Comparison of ENCODE assay signal across 22 mouse cellular contexts in genomic region chr2:71302156-71302663, GRCm38 (mm10).
A peak's percentile ranks its signal among the peaks of the same experiment; 100 is the strongest.
DNase-seq lines count a peak whose midpoint lies in the region; ATAC-seq lines count a peak whose summit lies in the region.
"Had no signal": no experiment of that assay in that cellular context is flagged by ENCODE, and none has a peak within 500 bp of the region (broad histone marks: within the 10 kb centered on the region; RNA-seq: fewer than 3 reads in every experiment).

No protein-coding gene starts in this region.

- no peak overlapping the region for H3K4me2 ChIP-seq in forebrain, embryonic 13.5 days
- H3K4me2 ChIP-seq in forebrain, embryonic 11.5 days (ENCODE audit: low read depth, low read length, severe bottlenecking): no peak overlapping the region
- no peak overlapping the region for H3K4me2 ChIP-seq in hindbrain, embryonic 16.5 days (ENCODE audit: low read length)
- H3K4me2 ChIP-seq in hindbrain, embryonic 11.5 days (replicated peaks; ENCODE audit: low read depth, low read length): no peak overlapping the region
- no peak overlapping the region for H3K4me2 ChIP-seq in kidney, embryonic 15.5 days
- H3K4me2 ChIP-seq in lung, embryonic 15.5 days: no peak overlapping the region
- H3K4me2 ChIP-seq: embryonic facial prominence, embryonic 12.5 days; heart, embryonic 12.5 days; hindbrain, embryonic 13.5 days had no signal

- H3K27me3 ChIP-seq in forebrain, embryonic 13.5 days: no peaks in the 10 kb centered on the region
- no peaks in the 10 kb centered on the region for H3K27me3 ChIP-seq in forebrain, embryonic 11.5 days (ENCODE audit: control insufficient read depth, insufficient read depth, low read length)
- no peaks in the 10 kb centered on the region for H3K27me3 ChIP-seq in hindbrain, embryonic 16.5 days (replicated peaks; ENCODE audit: control insufficient read depth, insufficient read depth, low read length)
- H3K27me3 ChIP-seq in hindbrain, embryonic 11.5 days (ENCODE audit: control insufficient read depth, insufficient read depth, low read length): no peaks in the 10 kb centered on the region
- H3K27me3 ChIP-seq in kidney, embryonic 15.5 days: no peaks in the 10 kb centered on the region
- H3K27me3 ChIP-seq in lung, embryonic 15.5 days: no peaks in the 10 kb centered on the region
- H3K27me3 ChIP-seq: embryonic facial prominence, embryonic 12.5 days; heart, embryonic 12.5 days; hindbrain, embryonic 13.5 days had no signal

- DNase-seq in forebrain, embryonic 11.5 days (ENCODE audit: low spot score): no peak
- no peak for DNase-seq in hindbrain, embryonic 11.5 days (ENCODE audit: low spot score)
- DNase-seq in kidney, adult 9 months: peak; percentile 62
- DNase-seq in lung, adult 18-20 months: no peak
- DNase-seq: adrenal gland, adult 8-10 months; adrenal gland, postnatal 36 days; B cell, adult 2 months; cerebellum, adult 11-12 months; cerebellum, adult 9-10 months; cerebellum, postnatal 25 days; forebrain, postnatal 0 days; gastrocnemius, postnatal 14 days; heart, postnatal 36 days had no signal

- H3K4me3 ChIP-seq in forebrain, embryonic 13.5 days: no peak overlapping the region
- H3K4me3 ChIP-seq in forebrain, embryonic 11.5 days (ENCODE audit: low read depth, low read length): no peak overlapping the region
- H3K4me3 ChIP-seq in hindbrain, embryonic 16.5 days (ENCODE audit: low read length): no peak overlapping the region
- H3K4me3 ChIP-seq in hindbrain, embryonic 11.5 days (ENCODE audit: low read depth, low read length): no peak overlapping the region
- no peak overlapping the region for H3K4me3 ChIP-seq in kidney, embryonic 15.5 days (replicated peaks)
- H3K4me3 ChIP-seq in lung, embryonic 15.5 days: no peak overlapping the region
- H3K4me3 ChIP-seq: embryonic facial prominence, embryonic 12.5 days; heart, embryonic 12.5 days; hindbrain, embryonic 13.5 days had no signal

- peak overlapping the region; percentile 40; the same call in 1 of the 2 replicates for H3K27ac ChIP-seq in forebrain, embryonic 13.5 days
- H3K27ac ChIP-seq in forebrain, embryonic 11.5 days (ENCODE audit: low read depth, low read length): no peak overlapping the region
- H3K27ac ChIP-seq in hindbrain, embryonic 16.5 days (ENCODE audit: low read depth, low read length): no peak overlapping the region
- no peak overlapping the region for H3K27ac ChIP-seq in hindbrain, embryonic 11.5 days (ENCODE audit: low read depth, low read length)
- H3K27ac ChIP-seq in kidney, embryonic 15.5 days: no peak overlapping the region
- H3K27ac ChIP-seq in lung, embryonic 15.5 days: peak overlapping the region; percentile 48; the same call in 1 of the 2 replicates
- H3K27ac ChIP-seq: embryonic facial prominence, embryonic 12.5 days had no signal

- WGBS in forebrain, embryonic 13.5 days: 52% methylated on average over 3 of the region's 3 CpGs
- WGBS in forebrain, embryonic 11.5 days: 78% methylated on average over 3 of the region's 3 CpGs
- 64% methylated on average over 3 of the region's 3 CpGs for WGBS in hindbrain, embryonic 16.5 days
- 76% methylated on average over 3 of the region's 3 CpGs for WGBS in hindbrain, embryonic 11.5 days
- WGBS in kidney, embryonic 15.5 days: 75% methylated on average over 3 of the region's 3 CpGs
- WGBS in lung, embryonic 15.5 days: 58% methylated on average over 3 of the region's 3 CpGs

- peaks cover 45% of the 10 kb centered on the region for H3K4me1 ChIP-seq in forebrain, embryonic 13.5 days
- H3K4me1 ChIP-seq in forebrain, embryonic 11.5 days (replicated peaks; ENCODE audit: control insufficient read depth, insufficient read depth, low read length): peaks cover 4% of the 10 kb centered on the region; the same call in 1 of the 2 replicates
- H3K4me1 ChIP-seq in hindbrain, embryonic 16.5 days (ENCODE audit: control insufficient read depth, insufficient read depth, low read depth, low read length): peaks cover 2% of the 10 kb centered on the region; the same call in 1 of the 2 replicates
- no peaks in the 10 kb centered on the region for H3K4me1 ChIP-seq in hindbrain, embryonic 11.5 days (replicated peaks; ENCODE audit: control insufficient read depth, insufficient read depth, low read length)
- H3K4me1 ChIP-seq in kidney, embryonic 15.5 days: peaks cover 21% of the 10 kb centered on the region
- H3K4me1 ChIP-seq in lung, embryonic 15.5 days: peaks cover 16% of the 10 kb centered on the region; the same call in 1 of the 2 replicates

- H3K9ac ChIP-seq in forebrain, embryonic 13.5 days: no peak overlapping the region
- H3K9ac ChIP-seq in forebrain, embryonic 11.5 days (ENCODE audit: low read length): no peak overlapping the region
- no peak overlapping the region for H3K9ac ChIP-seq in hindbrain, embryonic 16.5 days (ENCODE audit: low read depth, low read length)
- no peak overlapping the region for H3K9ac ChIP-seq in hindbrain, embryonic 11.5 days (ENCODE audit: low read depth, low read length)
- no peak overlapping the region for H3K9ac ChIP-seq in kidney, embryonic 15.5 days
- H3K9ac ChIP-seq in lung, embryonic 15.5 days: no peak overlapping the region
- H3K9ac ChIP-seq: embryonic facial prominence, embryonic 12.5 days; forebrain, postnatal 0 days; heart, embryonic 12.5 days; hindbrain, embryonic 13.5 days had no signal

- H3K9me3 ChIP-seq in forebrain, embryonic 13.5 days (replicated peaks): no peaks in the 10 kb centered on the region
- no peaks in the 10 kb centered on the region for H3K9me3 ChIP-seq in forebrain, embryonic 11.5 days (ENCODE audit: control insufficient read depth, low read length)
- no peaks in the 10 kb centered on the region for H3K9me3 ChIP-seq in hindbrain, embryonic 16.5 days (ENCODE audit: control insufficient read depth, low read length)
- H3K9me3 ChIP-seq in hindbrain, embryonic 11.5 days (ENCODE audit: control insufficient read depth, low read length): no peaks in the 10 kb centered on the region
- no peaks in the 10 kb centered on the region for H3K9me3 ChIP-seq in kidney, embryonic 15.5 days (replicated peaks)
- no peaks in the 10 kb centered on the region for H3K9me3 ChIP-seq in lung, embryonic 15.5 days
- H3K9me3 ChIP-seq: embryonic facial prominence, embryonic 12.5 days; G1E; heart, embryonic 12.5 days; hindbrain, embryonic 13.5 days had no signal

- 0 out of 2 replicates have a peak, but pooled peaks have one; percentile 36 for ATAC-seq in forebrain, embryonic 13.5 days
- no peak for ATAC-seq in forebrain, embryonic 11.5 days (replicated peaks; ENCODE audit: low FRiP score)
- peak; percentile 54; the same call in 1 of the 2 replicates for ATAC-seq in hindbrain, embryonic 16.5 days
- no peak for ATAC-seq in hindbrain, embryonic 11.5 days (ENCODE audit: low FRiP score)
- no peak for ATAC-seq in kidney, embryonic 15.5 days (replicated peaks; ENCODE audit: low FRiP score)
- ATAC-seq in lung, embryonic 15.5 days (ENCODE audit: borderline replicate concordance, extremely low read depth, low FRiP score, low TSS enrichment): no peak
- ATAC-seq: CD4-positive, CD25-positive, alpha-beta regulatory T cell, adult 4 months; forebrain, postnatal 0 days had no signal

- peaks cover 8% of the 10 kb centered on the region; the same call in 1 of the 2 replicates for H3K36me3 ChIP-seq in forebrain, embryonic 13.5 days (ENCODE audit: poor library complexity, severe bottlenecking)
- no peaks in the 10 kb centered on the region for H3K36me3 ChIP-seq in forebrain, embryonic 11.5 days (ENCODE audit: control insufficient read depth, insufficient read depth, low read length)
- peaks cover 13% of the 10 kb centered on the region; the same call in 1 of the 2 replicates for H3K36me3 ChIP-seq in hindbrain, embryonic 16.5 days (ENCODE audit: control insufficient read depth, insufficient read depth, low read length)
- no peaks in the 10 kb centered on the region for H3K36me3 ChIP-seq in hindbrain, embryonic 11.5 days (ENCODE audit: control insufficient read depth, insufficient read depth, low read length)
- peaks cover 10% of the 10 kb centered on the region for H3K36me3 ChIP-seq in kidney, embryonic 15.5 days
- no peaks in the 10 kb centered on the region for H3K36me3 ChIP-seq in lung, embryonic 15.5 days
- H3K36me3 ChIP-seq: embryonic facial prominence, embryonic 12.5 days had no signal

Comparison
In these comparisons a context has a peak if more than half of its experiments do, and no peak if none do; other contexts are left out.
1. ATAC-seq: peak in forebrain, embryonic 13.5 days (single experiment) and hindbrain, embryonic 16.5 days (single experiment); none in forebrain, embryonic 11.5 days (single experiment), hindbrain, embryonic 11.5 days (single experiment), kidney, embryonic 15.5 days (single experiment) and lung, embryonic 15.5 days (single experiment).
2. H3K27ac ChIP-seq: peak in forebrain, embryonic 13.5 days (single experiment) and lung, embryonic 15.5 days (single experiment); none in forebrain, embryonic 11.5 days (single experiment), hindbrain, embryonic 16.5 days (single experiment), hindbrain, embryonic 11.5 days (single experiment) and kidney, embryonic 15.5 days (single experiment).